Mouse (Mus musculus): Measurements from ENCODE around the gene Ncapd2. TPM values are rescaled to one million over a fixed set of nuclear protein-coding genes. Genes with fewer than 3 reads are reported as not detected.

Ncapd2 gene
- polyA plus RNA-seq, 1 experiment from 2014 or later: 90.3 TPM

GRCm38 (mm10) chr6:125232516-125232915, 41.0 kb upstream of the Ncapd2 start:
- ATAC-seq (ENCODE audit: insufficient read depth, low FRiP score): no peak
- H3K9ac ChIP-seq (ENCODE audit: low read length): peak overlapping the region; percentile 26; the same call in 1 of the 2 replicates

GRCm38 (mm10) chr6:125232045-125232437, 40.5 kb upstream of the Ncapd2 start:
- Histone ChIP-seq H3K4me3 (replicated peaks; ENCODE audit: low read length) (peak overlapping the region; percentile 69), H3K27ac (ENCODE audit: low read length) (peak overlapping the region; percentile 90)

More at GRCm38 (mm10) chr6:125232516-125232915, 41.0 kb upstream of the Ncapd2 start:
- Histone ChIP-seq H3K27me3 (ENCODE audit: control insufficient read depth, insufficient read depth, low read length) (no peaks in the 10 kb centered on the region), H3K36me3 (ENCODE audit: control insufficient read depth, insufficient read depth, low read length) (no peaks in the 10 kb centered on the region), H3K9me3 (replicated peaks; ENCODE audit: control insufficient read depth, low read length) (no peaks in the 10 kb centered on the region), H3K4me2 (ENCODE audit: low read depth, low read length) (peak overlapping the region; percentile 98; the same call in 1 of the 2 replicates), H3K4me3 (replicated peaks; ENCODE audit: low read length) (no peak overlapping the region), H3K27ac (ENCODE audit: low read length) (no peak overlapping the region), H3K4me1 (ENCODE audit: control insufficient read depth, insufficient read depth, low read length) (peaks cover 19% of the 10 kb centered on the region; the same call in 1 of the 2 replicates)
- 73% methylated on average over 6 of the region's 6 CpGs for WGBS

GRCm38 (mm10) chr6:125231117-125232044, 39.9 kb upstream of the Ncapd2 start, which contains the start of gene Tapbpl:
Tapbpl (minus strand) TSS chr6:125231860.
- peaks cover 19% of the 10 kb centered on the region; the same call in 1 of the 2 replicates for H3K4me1 ChIP-seq (ENCODE audit: control insufficient read depth, insufficient read depth, low read length)
- H3K27me3 ChIP-seq (ENCODE audit: control insufficient read depth, insufficient read depth, low read length): no peaks in the 10 kb centered on the region
- peak within 1 kb of the TSS; percentile 92 for H3K9ac ChIP-seq (ENCODE audit: low read length)
- H3K4me2 ChIP-seq (ENCODE audit: low read depth, low read length): peak within 1 kb of the TSS; percentile 98
- H3K9me3 ChIP-seq (replicated peaks; ENCODE audit: control insufficient read depth, low read length): no peaks in the 10 kb centered on the region
- peak within 1 kb of the TSS; percentile 69 for H3K4me3 ChIP-seq (replicated peaks; ENCODE audit: low read length)
- H3K36me3 ChIP-seq (ENCODE audit: control insufficient read depth, insufficient read depth, low read length): no peaks in the 10 kb centered on the region
- ATAC-seq (ENCODE audit: insufficient read depth, low FRiP score): peak; percentile 52; the same call in 1 of the 2 replicates
- 2% methylated on average over 16 of the region's 16 CpGs for WGBS
- peak within 1 kb of the TSS; percentile 90 for H3K27ac ChIP-seq (ENCODE audit: low read length)

More at GRCm38 (mm10) chr6:125232045-125232437, 40.5 kb upstream of the Ncapd2 start:
- peak overlapping the region; percentile 98 for H3K4me2 ChIP-seq (ENCODE audit: low read depth, low read length)
- H3K4me1 ChIP-seq (ENCODE audit: control insufficient read depth, insufficient read depth, low read length): peaks cover 19% of the 10 kb centered on the region; the same call in 1 of the 2 replicates
- no peaks in the 10 kb centered on the region for H3K9me3 ChIP-seq (replicated peaks; ENCODE audit: control insufficient read depth, low read length)
- WGBS: 44% methylated on average over 4 of the region's 4 CpGs
- no peaks in the 10 kb centered on the region for H3K27me3 ChIP-seq (ENCODE audit: control insufficient read depth, insufficient read depth, low read length)
- no peaks in the 10 kb centered on the region for H3K36me3 ChIP-seq (ENCODE audit: control insufficient read depth, insufficient read depth, low read length)
- ATAC-seq (ENCODE audit: insufficient read depth, low FRiP score): peak; percentile 20; the same call in 1 of the 2 replicates
- peak overlapping the region; percentile 92 for H3K9ac ChIP-seq (ENCODE audit: low read length)

GRCm38 (mm10) chr6:125230571-125230970, 39.1 kb upstream of the Ncapd2 start:
- Histone ChIP-seq H3K36me3 (ENCODE audit: control insufficient read depth, insufficient read depth, low read length) (no peaks in the 10 kb centered on the region), H3K27ac (ENCODE audit: low read length) (no peak overlapping the region), H3K9ac (ENCODE audit: low read length) (no peak overlapping the region), H3K27me3 (ENCODE audit: control insufficient read depth, insufficient read depth, low read length) (no peaks in the 10 kb centered on the region), H3K4me2 (ENCODE audit: low read depth, low read length) (peak overlapping the region; percentile 98), H3K4me3 (replicated peaks; ENCODE audit: low read length) (no peak overlapping the region), H3K9me3 (replicated peaks; ENCODE audit: control insufficient read depth, low read length) (no peaks in the 10 kb centered on the region), H3K4me1 (ENCODE audit: control insufficient read depth, insufficient read depth, low read length) (peaks cover 19% of the 10 kb centered on the region; the same call in 1 of the 2 replicates)
- ATAC-seq (ENCODE audit: insufficient read depth, low FRiP score): no peak
- 63% methylated on average over 9 of the region's 9 CpGs for WGBS

GRCm38 (mm10) chr6:125225518-125226115, 34.1 kb upstream of the Ncapd2 start:
- no peak for ATAC-seq (ENCODE audit: insufficient read depth, low FRiP score)
- 0 out of 2 replicates have a peak, but pooled peaks cover under 1% of the 10 kb centered on the region for H3K4me1 ChIP-seq (ENCODE audit: control insufficient read depth, insufficient read depth, low read length)
- no peak overlapping the region for H3K27ac ChIP-seq (ENCODE audit: low read length)
- H3K36me3 ChIP-seq (ENCODE audit: control insufficient read depth, insufficient read depth, low read length): no peaks in the 10 kb centered on the region
- H3K9me3 ChIP-seq (replicated peaks; ENCODE audit: control insufficient read depth, low read length): no peaks in the 10 kb centered on the region
- no peak overlapping the region for H3K9ac ChIP-seq (ENCODE audit: low read length)
- no peak overlapping the region for H3K4me3 ChIP-seq (replicated peaks; ENCODE audit: low read length)
- 84% methylated on average over 5 of the region's 5 CpGs for WGBS
- H3K4me2 ChIP-seq (ENCODE audit: low read depth, low read length): no peak overlapping the region
- no peaks in the 10 kb centered on the region for H3K27me3 ChIP-seq (ENCODE audit: control insufficient read depth, insufficient read depth, low read length)

- Histone ChIP-seq H3K9ac (ENCODE audit: low read length) (no peak overlapping the region), H3K4me1 (ENCODE audit: control insufficient read depth, insufficient read depth, low read length) (no peaks in the 10 kb centered on the region), H3K9me3 (replicated peaks; ENCODE audit: control insufficient read depth, low read length) (no peaks in the 10 kb centered on the region; the same call in 1 of the 2 replicates), H3K4me3 (replicated peaks; ENCODE audit: low read length) (no peak overlapping the region), H3K27me3 (ENCODE audit: control insufficient read depth, insufficient read depth, low read length) (no peaks in the 10 kb centered on the region), H3K36me3 (ENCODE audit: control insufficient read depth, insufficient read depth, low read length) (no peaks in the 10 kb centered on the region), H3K27ac (ENCODE audit: low read length) (no peak overlapping the region), H3K4me2 (ENCODE audit: low read depth, low read length) (no peak overlapping the region)
- WGBS: 77% methylated on average over 3 of the region's 3 CpGs
- ATAC-seq (ENCODE audit: insufficient read depth, low FRiP score): no peak
These were observed 31.1 kb upstream of the Ncapd2 start for GRCm38 (mm10) chr6:125222577-125222976.

GRCm38 (mm10) chr6:125222146-125222545, 30.6 kb upstream of the Ncapd2 start:
- Histone ChIP-seq H3K4me2 (ENCODE audit: low read depth, low read length) (no peak overlapping the region), H3K4me1 (ENCODE audit: control insufficient read depth, insufficient read depth, low read length) (no peaks in the 10 kb centered on the region), H3K4me3 (replicated peaks; ENCODE audit: low read length) (no peak overlapping the region), H3K9ac (ENCODE audit: low read length) (no peak overlapping the region), H3K27me3 (ENCODE audit: control insufficient read depth, insufficient read depth, low read length) (no peaks in the 10 kb centered on the region), H3K27ac (ENCODE audit: low read length) (no peak overlapping the region), H3K9me3 (replicated peaks; ENCODE audit: control insufficient read depth, low read length) (no peaks in the 10 kb centered on the region; the same call in 1 of the 2 replicates), H3K36me3 (ENCODE audit: control insufficient read depth, insufficient read depth, low read length) (no peaks in the 10 kb centered on the region)
- no peak for ATAC-seq (ENCODE audit: insufficient read depth, low FRiP score)
- 54% methylated on average over 2 of the region's 2 CpGs for WGBS

- Histone ChIP-seq H3K4me3 (replicated peaks; ENCODE audit: low read length) (no peak overlapping the region), H3K9ac (ENCODE audit: low read length) (no peak overlapping the region), H3K36me3 (ENCODE audit: control insufficient read depth, insufficient read depth, low read length) (no peaks in the 10 kb centered on the region), H3K9me3 (replicated peaks; ENCODE audit: control insufficient read depth, low read length) (no peaks in the 10 kb centered on the region; the same call in 1 of the 2 replicates), H3K27me3 (ENCODE audit: control insufficient read depth, insufficient read depth, low read length) (no peaks in the 10 kb centered on the region), H3K4me1 (ENCODE audit: control insufficient read depth, insufficient read depth, low read length) (0 out of 2 replicates have a peak, but pooled peaks cover 3% of the 10 kb centered on the region), H3K27ac (ENCODE audit: low read length) (no peak overlapping the region), H3K4me2 (ENCODE audit: low read depth, low read length) (no peak overlapping the region)
- WGBS: 91% methylated on average over 20 of the region's 20 CpGs
- no peak for ATAC-seq (ENCODE audit: insufficient read depth, low FRiP score)
These were observed 29.7 kb upstream of the Ncapd2 start for GRCm38 (mm10) chr6:125221115-125221745.

Measured in stomach, embryonic 16.5 days (tissue).